ENCODE assay signal across 12 mouse cellular contexts in the genomic region with DNA sequence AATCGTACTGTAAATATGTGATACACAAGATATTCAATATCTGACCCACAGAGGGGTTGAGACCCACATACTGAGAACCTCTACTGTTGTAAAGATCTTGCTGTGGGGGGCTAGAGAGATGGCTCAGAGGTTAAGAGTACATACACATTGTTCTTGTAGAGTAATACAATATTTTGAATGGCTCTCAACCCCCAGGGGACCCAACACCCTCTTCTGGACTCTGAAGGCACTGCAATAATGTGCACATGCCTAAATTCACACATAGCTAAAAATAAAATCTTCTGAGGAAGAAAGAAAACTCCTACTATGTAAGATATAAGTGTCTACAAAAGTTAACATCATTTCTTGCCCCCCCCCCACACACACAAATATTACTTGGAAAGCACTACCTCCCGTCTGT. TPM values are rescaled to one million over a fixed set of nuclear protein-coding genes. Genes with fewer than 3 reads are reported as not detected.
DNase-seq lines count a peak whose midpoint lies in the region; ATAC-seq and TF ChIP-seq lines count a peak whose summit lies in the region.
"Had no signal": no experiment of that assay in that cellular context is flagged by ENCODE, and none has a peak within 500 bp of the region (broad histone marks: within the 10 kb centered on the region; RNA-seq: fewer than 3 reads in every experiment).

No protein-coding gene starts in this region.

- no peak for DNase-seq in cerebellum, adult 2 months
- DNase-seq in cerebellum, adult 8-10 months = no peak
- DNase-seq in kidney, postnatal 10 days = peak; percentile 25
- DNase-seq in 416B (ENCODE audit: low read depth) = peak; percentile 47
- peak; percentile 39 for DNase-seq in induced T-regulatory cell, adult 2 months (ENCODE audit: low read depth)
- no peak for DNase-seq in layer of hippocampus, postnatal 25 days (ENCODE audit: extremely low spot score in 1 of 2, low spot score in 1 of 2)
- no peak for DNase-seq in left cerebral cortex, adult 8-10 months (ENCODE audit: low spot score in 2 of 2)
- DNase-seq: gastrocnemius, postnatal 14 days; kidney, adult 11 months had no signal

- TF ChIP-seq CTCF in cerebellum, adult 2 months (IDR thresholded peaks at IDR 0.05; ENCODE audit: borderline replicate concordance, insufficient read depth, low read depth, low read length) = 0 out of 2 replicates have a peak, but pooled peaks have one; percentile 11

- no peak overlapping the region for H3K27ac ChIP-seq in cerebellum, adult 2 months (ENCODE audit: insufficient read depth, low read length)
- H3K27ac ChIP-seq in kidney, embryonic 16.5 days (ENCODE audit: low read length) = no peak overlapping the region
- H3K27ac ChIP-seq: limb, embryonic 15.5 days; neural tube, embryonic 13.5 days had no signal

- ATAC-seq in kidney, embryonic 16.5 days (ENCODE audit: low FRiP score, low TSS enrichment) = no peak

- WGBS in cerebellum, adult 2 months = 57% methylated on average over 2 of the region's 2 CpGs
- 84% methylated on average over 2 of the region's 2 CpGs for WGBS in kidney, embryonic 16.5 days

- no peak overlapping the region for H3K4me3 ChIP-seq in cerebellum, adult 2 months (replicated peaks; ENCODE audit: insufficient read depth, low read depth, low read length)
- no peak overlapping the region for H3K4me3 ChIP-seq in kidney, embryonic 16.5 days (ENCODE audit: low read length)
- H3K4me3 ChIP-seq: limb, embryonic 15.5 days; neural tube, embryonic 13.5 days had no signal

- no peak overlapping the region for H3K4me2 ChIP-seq in kidney, embryonic 16.5 days (replicated peaks; ENCODE audit: low read depth, low read length)
- H3K4me2 ChIP-seq: limb, embryonic 15.5 days; neural tube, embryonic 13.5 days had no signal

- no peaks in the 10 kb centered on the region for H3K27me3 ChIP-seq in cerebellum, adult 2 months (ENCODE audit: control insufficient read depth, insufficient read depth, low read length)
- no peaks in the 10 kb centered on the region for H3K27me3 ChIP-seq in kidney, embryonic 16.5 days (ENCODE audit: insufficient read depth, low read length)
- H3K27me3 ChIP-seq: limb, embryonic 15.5 days; neural tube, embryonic 13.5 days had no signal

- no peaks in the 10 kb centered on the region for H3K36me3 ChIP-seq in kidney, embryonic 16.5 days (ENCODE audit: insufficient read depth, low read length)
- H3K36me3 ChIP-seq: limb, embryonic 15.5 days; neural tube, embryonic 13.5 days had no signal

- no peaks in the 10 kb centered on the region for H3K9me3 ChIP-seq in kidney, embryonic 16.5 days (ENCODE audit: low read length)
- H3K9me3 ChIP-seq: limb, embryonic 15.5 days; neural tube, embryonic 13.5 days had no signal

- H3K4me1 ChIP-seq in cerebellum, adult 2 months (ENCODE audit: control insufficient read depth, insufficient read depth, low read length) = no peaks in the 10 kb centered on the region
- 0 out of 2 replicates have a peak, but pooled peaks cover 4% of the 10 kb centered on the region for H3K4me1 ChIP-seq in kidney, embryonic 16.5 days (ENCODE audit: insufficient read depth, low read length)

- no peak for TF ChIP-seq POLR2A in cerebellum, adult 2 months (IDR thresholded peaks at IDR 0.05; ENCODE audit: borderline replicate concordance, insufficient read depth, low read length)

- no peak overlapping the region for H3K9ac ChIP-seq in kidney, embryonic 16.5 days (replicated peaks; ENCODE audit: low read length)
- H3K9ac ChIP-seq: limb, embryonic 15.5 days; neural tube, embryonic 13.5 days had no signal

RNA-seq across cellular contexts. Expression of gene Dcaf5, which starts 4.6 kb away (rescaled TPM):
- polyA plus RNA-seq in cerebellum, adult 2 months (2012; rRNA removed) = 36.5 and 36.9 TPM in 2 replicates
- polyA plus RNA-seq in kidney, embryonic 16.5 days (2015; fragmentation: Nextera tagmentation; extraction: Ambion mirVana) = 12.7 and 13.1 TPM in 2 replicates
- total RNA-seq in layer of hippocampus, postnatal 25 days (2021) = 10 to 100 TPM; 66.7 to 84.1 TPM
- total RNA-seq in left cerebral cortex, adult 8-10 months (2022) = 10 to 100 TPM; 70.0 to 76.7 (median 73.6) TPM

RNA-seq across cellular contexts. Expression of gene Exd2, which starts 21.9 kb away (rescaled TPM):
- polyA plus RNA-seq in cerebellum, adult 2 months (2012; rRNA removed) = 61.5 and 68.0 TPM in 2 replicates
- 31.2 and 34.8 TPM in 2 replicates for polyA plus RNA-seq in kidney, embryonic 16.5 days (2015; fragmentation: Nextera tagmentation; extraction: Ambion mirVana)
- 100 to 1,000 TPM in 1 of 2 experiments, 10 to 100 TPM in 1; 91.5 to 107 TPM for total RNA-seq in layer of hippocampus, postnatal 25 days (2021)
- total RNA-seq in left cerebral cortex, adult 8-10 months (2022) = 10 to 100 TPM; 89.9 to 97.8 (median 94.5) TPM

Comparison
In these comparisons a context has a peak if more than half of its experiments do, and no peak if none do; other contexts are left out.
1. DNase-seq: peak in kidney, postnatal 10 days (single experiment), 416B (single experiment) and induced T-regulatory cell, adult 2 months (single experiment); none in cerebellum, adult 2 months (0 of 2), cerebellum, adult 8-10 months (single experiment), layer of hippocampus, postnatal 25 days (0 of 2) and left cerebral cortex, adult 8-10 months (0 of 2).